Mouse (Mus musculus) C3H10T1/2 (cell line): ENCODE measurements around the gene Zfp72. TPM values are rescaled to one million over a fixed set of nuclear protein-coding genes. Genes with fewer than 3 reads are reported as not detected.

Source experiments
- polyA plus RNA-seq, 2 experiments: library from polyadenylated mRNA; unstranded; fragments of >200 nt; fragmentation: generic; extraction: Trizol; gene quantifications; one replicate each; pipeline ENCODE4 v1.2.1; 2012; ENCODE audit warnings: missing spikeins in 2 of 2

Gene Zfp72
- polyA plus RNA-seq: under 1 TPM; 0.01 to 0.27 TPM

GRCm38 (mm10) chr13:74390371-74390990, at the start of gene Zfp72:
TSS of gene Zfp72 (minus strand) at chr13:74390836.

DNA sequence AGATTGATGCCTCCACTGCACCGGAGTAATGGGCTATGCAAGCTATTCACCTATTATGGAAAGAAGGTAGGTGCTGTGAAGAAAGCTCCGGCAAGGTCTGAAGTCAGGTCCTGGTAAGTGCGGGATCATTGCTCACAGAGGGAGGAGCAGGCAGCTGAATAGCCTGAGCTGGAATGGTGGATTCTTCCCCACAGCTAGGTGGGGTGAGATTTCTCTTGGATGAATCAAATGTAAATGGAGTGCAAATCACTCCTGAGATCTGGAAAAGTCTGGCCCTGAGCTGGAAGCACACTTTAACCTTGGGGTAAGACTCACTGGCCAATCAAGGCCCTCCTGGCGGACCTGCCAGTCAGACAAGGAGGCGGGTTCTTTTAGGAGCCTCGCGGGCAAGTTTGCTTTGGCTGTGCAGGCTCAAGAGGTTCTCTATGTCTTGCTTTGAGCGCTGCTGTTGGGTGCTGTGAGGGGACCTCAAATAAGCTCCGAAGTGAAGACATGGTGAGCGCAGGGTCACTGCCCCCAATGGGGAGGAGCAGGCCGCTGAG, 8.7 kb upstream of the Zfp72 start, which contains the start of gene Ftl1-ps1:
TSS of gene Ftl1-ps1 (plus strand) at position 397 of the 542 bp plus-strand sequence.

DNA sequence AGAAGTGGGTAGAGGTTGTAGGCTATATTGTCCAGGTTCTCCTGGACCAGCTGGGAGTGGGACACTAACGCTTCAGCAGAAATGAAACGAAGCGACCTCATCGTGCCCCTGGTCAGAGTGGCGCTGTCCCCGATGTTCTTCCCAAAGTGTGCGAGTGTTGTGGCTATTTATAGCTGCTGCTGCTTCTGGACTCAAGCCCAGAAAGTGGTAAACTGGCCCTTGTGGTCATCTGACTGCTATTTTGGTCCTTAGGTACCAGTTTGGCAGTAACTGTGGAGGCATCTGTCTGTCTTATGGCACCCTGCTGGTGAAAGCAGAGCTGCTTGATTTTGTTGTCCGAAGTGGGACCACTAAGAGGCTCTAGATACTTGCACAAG, 26.8 kb downstream of the Zfp72 start, which contains the start of gene Lrrc14b:
TSS of gene Lrrc14b (minus strand) at position 147 of the 377 bp plus-strand sequence.

DNA sequence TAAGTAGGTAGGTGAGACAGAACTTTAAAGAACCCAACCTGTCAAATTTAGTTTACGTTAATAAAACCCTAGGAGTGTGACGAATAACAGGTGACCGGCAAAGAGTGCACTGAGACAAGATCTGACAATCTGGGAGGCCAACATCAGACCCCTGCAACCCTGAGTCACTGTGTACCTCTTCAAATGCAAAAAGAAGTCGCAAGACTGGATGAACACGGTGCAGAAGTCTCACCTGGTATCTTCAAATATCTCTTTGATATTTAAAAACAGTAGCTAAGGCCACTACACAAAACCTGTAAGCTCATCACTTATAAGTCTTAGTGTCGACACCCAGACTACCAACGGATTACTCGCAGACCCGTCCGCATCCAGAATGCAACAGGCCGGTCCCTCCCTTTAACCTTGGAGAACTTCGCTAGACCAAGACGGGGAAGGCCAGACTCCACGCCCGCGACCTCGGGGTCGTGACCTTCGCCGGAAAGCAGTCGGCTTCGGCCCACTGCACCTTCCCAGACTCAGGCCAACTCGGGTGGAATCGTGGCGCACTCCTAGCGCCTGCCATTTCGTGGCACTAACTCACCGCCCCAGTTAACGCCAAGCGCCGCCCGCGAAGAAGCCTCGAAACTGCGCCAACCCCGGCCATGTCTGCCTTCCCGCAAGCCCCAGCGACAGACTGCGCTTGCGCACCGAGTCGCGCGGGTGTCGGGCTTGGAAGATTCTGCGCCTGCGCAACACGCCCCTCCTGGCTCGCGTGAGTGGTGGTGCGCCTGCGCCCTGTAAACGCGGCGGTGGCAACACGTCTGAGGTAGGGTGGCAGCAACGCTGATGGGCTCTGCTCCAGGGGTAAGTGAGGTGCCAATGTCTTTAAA, 40.8 kb downstream of the Zfp72 start, which contains the start of the genes Sdha and Ccdc127:
TSS of gene Sdha (minus strand) at position 715 of the 869 bp plus-strand sequence.
TSS of gene Ccdc127 (plus strand) at position 744 of the 869 bp plus-strand sequence.

Other genes starting within 250 kb of the Zfp72 start
- gene Exoc3, start 182.1 kb downstream of the Zfp72 start, polyA plus RNA-seq: 10 to 100 TPM; 18.9 to 39.7 TPM
- under 1 TPM; 0.05 to 0.12 TPM for gene Ahrr, start 98.5 kb downstream of the Zfp72 start, polyA plus RNA-seq
- 100 to 1,000 TPM in 1 of 2 experiments, 10 to 100 TPM in 1; 53.4 to 135 TPM for gene Pdcd6, start 73.3 kb downstream of the Zfp72 start, polyA plus RNA-seq
- gene Sdha, start 40.6 kb downstream of the Zfp72 start, polyA plus RNA-seq: 100 to 1,000 TPM in 1 of 2 experiments, 10 to 100 TPM in 1; 18.0 to 134 TPM
- 10 to 100 TPM in 1 of 2 experiments, 1 to 10 TPM in 1; 4.6 to 18.4 TPM for gene Ccdc127, start 40.5 kb downstream of the Zfp72 start, polyA plus RNA-seq
- not detected for gene Lrrc14b, start 26.8 kb downstream of the Zfp72 start, polyA plus RNA-seq
- 100 to 1,000 TPM; 160 to 526 TPM for gene Ftl1-ps1, start 8.9 kb upstream of the Zfp72 start, polyA plus RNA-seq
- gene Zfp825, start 103.2 kb upstream of the Zfp72 start, polyA plus RNA-seq: 1 to 10 TPM in 1 of 2 experiments, under 1 TPM in 1; 0.28 to 3.1 TPM
- 1 to 10 TPM in 1 of 2 experiments, under 1 TPM in 1; 0.30 to 4.1 TPM for gene Erap1, start 248.7 kb upstream of the Zfp72 start, polyA plus RNA-seq